Mouse (Mus musculus) Muller cell, postnatal 12 days (primary cell): ENCODE measurements at regions not wholly inside any gene's neighbourhood (a gene's known extent, or its start where the extent isn't known, plus 50 kb on each side); places are given as distances from the start of the nearest gene placed in this dataset.

ENCODE experiments used
- DNase-seq: peaks from one replicate; pipeline ENCODE4 v3.0.0-alpha.2; 2015; ENCODE audit errors: inconsistent ontology term

DNA sequence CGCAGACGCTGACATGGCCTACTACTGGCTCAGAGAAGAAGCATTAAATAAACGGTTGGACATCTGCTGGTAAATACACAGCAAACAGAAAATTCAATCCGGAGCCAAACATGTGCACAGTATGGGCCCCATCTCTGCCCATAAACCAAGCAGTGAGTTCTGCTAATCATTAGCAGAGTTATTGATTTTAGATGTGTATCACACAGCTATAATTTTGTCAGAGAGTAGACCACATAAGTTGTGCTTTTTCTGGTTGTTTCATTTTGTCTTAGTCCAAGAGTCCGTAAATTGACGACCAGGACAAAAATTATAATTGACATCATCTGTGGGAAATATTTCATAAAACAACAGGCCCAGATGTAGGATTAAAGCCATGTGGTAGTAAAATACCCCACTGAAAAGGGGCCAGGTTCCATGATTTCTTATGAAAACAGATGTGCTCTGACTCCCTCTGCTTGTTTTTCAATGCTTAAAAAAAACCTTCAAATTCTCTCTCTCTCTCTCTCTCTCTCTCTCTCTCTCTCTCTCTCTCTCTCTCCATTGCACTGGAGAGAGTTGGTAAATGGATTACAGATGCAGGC is 339.3 kb downstream of the Hao1 start:
- no peak for DNase-seq

DNA sequence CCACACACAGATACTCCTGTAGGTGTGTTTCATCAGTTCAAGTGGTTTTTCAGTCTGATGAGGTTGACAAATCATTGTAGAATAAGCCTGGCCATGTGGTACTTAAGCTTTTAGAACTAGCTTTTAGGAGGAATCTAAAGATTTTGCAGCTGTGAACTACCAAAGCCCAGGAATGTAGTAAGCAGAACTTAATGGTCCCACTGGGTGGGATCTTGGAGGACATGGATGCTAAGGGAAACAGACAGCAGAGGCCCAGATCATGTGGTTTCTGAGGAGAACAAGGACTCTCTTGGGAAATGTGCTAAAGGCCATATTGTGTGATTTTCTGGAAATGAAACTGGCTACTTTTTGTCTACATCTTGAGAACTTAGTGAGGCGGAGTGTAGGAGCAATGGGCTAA is 350.9 kb downstream of the Hao1 start:
- no peak for DNase-seq

DNA sequence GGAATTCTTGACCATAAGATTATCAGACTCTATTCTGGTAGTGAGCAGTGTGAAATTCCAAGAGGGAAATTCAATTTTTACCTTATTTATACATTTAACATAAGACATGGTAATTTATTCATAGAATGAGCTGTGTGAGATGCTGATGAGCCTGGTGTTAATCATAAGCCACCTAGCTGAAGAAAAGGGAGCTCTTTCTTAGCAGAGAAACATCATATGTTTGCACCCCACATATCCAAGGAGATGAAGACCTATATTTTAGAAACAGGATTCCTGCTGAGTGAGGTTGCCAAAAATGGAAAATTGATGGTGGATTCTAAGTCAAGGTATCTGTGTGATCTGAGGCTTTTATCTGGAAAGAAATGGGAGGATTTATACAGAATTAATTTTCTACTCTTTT is 358.2 kb downstream of the Hao1 start:
- DNase-seq = no peak

DNA sequence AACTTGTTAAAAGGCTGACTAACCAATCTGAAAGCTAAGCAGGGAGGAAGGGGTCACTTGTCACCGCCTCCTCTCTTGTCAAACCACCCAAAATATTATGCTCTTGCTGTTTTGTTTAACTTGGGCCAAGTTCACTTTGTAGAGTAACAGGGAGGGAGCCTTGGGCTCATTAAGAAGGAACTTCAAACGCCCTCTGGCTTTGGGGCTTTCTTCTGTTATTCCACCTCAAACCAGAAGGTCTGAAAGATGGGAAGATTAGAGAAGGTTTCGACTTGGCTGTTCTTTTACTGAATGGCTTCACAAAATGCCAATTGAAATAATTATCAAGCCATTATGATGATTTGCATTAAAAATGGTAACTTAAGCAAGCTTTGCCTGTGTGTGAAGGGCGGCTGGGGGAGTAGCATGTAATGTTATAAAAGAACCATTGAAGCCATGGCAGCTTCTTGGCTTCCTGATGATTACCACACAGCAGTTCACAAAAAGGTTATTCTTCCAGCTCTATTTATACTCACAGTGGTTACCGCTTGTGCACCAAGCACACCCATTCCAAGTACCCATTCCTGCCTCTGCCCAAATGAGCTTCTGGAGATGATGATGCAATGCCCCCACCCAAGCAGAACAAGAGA is 364.6 kb downstream of the Hao1 start:
- peak; percentile 46 for DNase-seq
